Mouse (Mus musculus): ENCODE measurements around the gene Ewsr1. TPM values are rescaled to one million over a fixed set of nuclear protein-coding genes. Genes with fewer than 3 reads are reported as not detected.
"Not testable (repeated sequence)": the region's sequence is repeated elsewhere in the genome, so short reads cannot be mapped to it uniquely, and the experiment has no call there.

The Ewsr1 gene
- polyA plus RNA-seq, 1 experiment from 2014 or later = 419 TPM

- no peak overlapping the region for H3K27ac ChIP-seq (ENCODE audit: low read depth, low read length)
- peaks cover 22% of the 10 kb centered on the region for H3K4me1 ChIP-seq (ENCODE audit: control insufficient read depth, insufficient read depth, low read length)
- DNase-seq (ENCODE audit: low spot score, missing footprints) = no peak
- no peaks in the 10 kb centered on the region; the same call in 1 of the 2 replicates for H3K36me3 ChIP-seq (ENCODE audit: control insufficient read depth, insufficient read depth, low read length)
- H3K9me3 ChIP-seq (ENCODE audit: control insufficient read depth, low read length) = no peaks in the 10 kb centered on the region
- ATAC-seq (ENCODE audit: low FRiP score) = no peak
- 48% methylated on average over 5 of the region's 5 CpGs for WGBS
- H3K4me2 ChIP-seq = peak overlapping the region; percentile 86
- no peak overlapping the region for H3K4me3 ChIP-seq (ENCODE audit: low read depth, low read length)
- no peak overlapping the region for H3K9ac ChIP-seq (ENCODE audit: low read length)
- no peaks in the 10 kb centered on the region for H3K27me3 ChIP-seq (ENCODE audit: control insufficient read depth, insufficient read depth, low read length)
Measured at GRCm38 (mm10) chr11:5100801-5101200, 1.7 kb upstream of the Ewsr1 start.

- DNase-seq (ENCODE audit: low spot score, missing footprints) = no peak
- Histone ChIP-seq H3K27me3 (ENCODE audit: control insufficient read depth, insufficient read depth, low read length) (no peaks in the 10 kb centered on the region), H3K4me3 (ENCODE audit: low read depth, low read length) (peak overlapping the region; percentile 95), H3K9me3 (ENCODE audit: control insufficient read depth, low read length) (no peaks in the 10 kb centered on the region), H3K9ac (ENCODE audit: low read length) (peak overlapping the region; percentile 98), H3K4me1 (ENCODE audit: control insufficient read depth, insufficient read depth, low read length) (peaks cover 22% of the 10 kb centered on the region), H3K27ac (ENCODE audit: low read depth, low read length) (peak overlapping the region; percentile 95), H3K4me2 (peak overlapping the region; percentile 86), H3K36me3 (ENCODE audit: control insufficient read depth, insufficient read depth, low read length) (no peaks in the 10 kb centered on the region)
- WGBS = 3% methylated on average over 7 of the region's 7 CpGs
- no peak for ATAC-seq (ENCODE audit: low FRiP score)
Measured at GRCm38 (mm10) chr11:5100283-5100682, 1.2 kb upstream of the Ewsr1 start.

- H3K27ac ChIP-seq (ENCODE audit: low read depth, low read length) = peak overlapping the region; percentile 95
- no peaks in the 10 kb centered on the region for H3K9me3 ChIP-seq (ENCODE audit: control insufficient read depth, low read length)
- no peaks in the 10 kb centered on the region for H3K36me3 ChIP-seq (ENCODE audit: control insufficient read depth, insufficient read depth, low read length)
- H3K4me1 ChIP-seq (ENCODE audit: control insufficient read depth, insufficient read depth, low read length) = peaks cover 22% of the 10 kb centered on the region
- 0% methylated on average over 31 of the region's 31 CpGs for WGBS
- ATAC-seq (ENCODE audit: low FRiP score) = peak; percentile 80
- H3K27me3 ChIP-seq (ENCODE audit: control insufficient read depth, insufficient read depth, low read length) = no peaks in the 10 kb centered on the region
- H3K9ac ChIP-seq (ENCODE audit: low read length) = peak overlapping the region; percentile 98
- DNase-seq (ENCODE audit: low spot score, missing footprints) = peak; percentile 98
- H3K4me3 ChIP-seq (ENCODE audit: low read depth, low read length) = peak overlapping the region; percentile 95
- peak overlapping the region; percentile 86 for H3K4me2 ChIP-seq
Measured at GRCm38 (mm10) chr11:5099576-5100183, 614 bp upstream of the Ewsr1 start.

- under 1% methylated on average over 44 of the region's 44 CpGs for WGBS
- peak overlapping the region; percentile 74 for H3K4me2 ChIP-seq
- H3K27ac ChIP-seq (ENCODE audit: low read depth, low read length) = peak overlapping the region; percentile 95
- H3K9me3 ChIP-seq (ENCODE audit: control insufficient read depth, low read length) = no peaks in the 10 kb centered on the region
- H3K9ac ChIP-seq (ENCODE audit: low read length) = peak overlapping the region; percentile 98
- no peaks in the 10 kb centered on the region for H3K36me3 ChIP-seq (ENCODE audit: control insufficient read depth, insufficient read depth, low read length)
- peak overlapping the region; percentile 95 for H3K4me3 ChIP-seq (ENCODE audit: low read depth, low read length)
- ATAC-seq (ENCODE audit: low FRiP score) (peak; percentile 34), DNase-seq (ENCODE audit: low spot score, missing footprints) (peak; percentile 95)
- H3K4me1 ChIP-seq (ENCODE audit: control insufficient read depth, insufficient read depth, low read length) = peaks cover 22% of the 10 kb centered on the region
- H3K27me3 ChIP-seq (ENCODE audit: control insufficient read depth, insufficient read depth, low read length) = no peaks in the 10 kb centered on the region
Measured at GRCm38 (mm10) chr11:5098035-5098735, 881 bp downstream of the Ewsr1 start.

- WGBS = 82% methylated on average over 8 of the region's 8 CpGs
- peaks cover 7% of the 10 kb centered on the region; the same call in 1 of the 2 replicates for H3K36me3 ChIP-seq (ENCODE audit: control insufficient read depth, insufficient read depth, low read length)
- no peak overlapping the region for H3K9ac ChIP-seq (ENCODE audit: low read length)
- no peaks in the 10 kb centered on the region for H3K9me3 ChIP-seq (ENCODE audit: control insufficient read depth, low read length)
- no peaks in the 10 kb centered on the region for H3K27me3 ChIP-seq (ENCODE audit: control insufficient read depth, insufficient read depth, low read length)
- H3K27ac ChIP-seq (ENCODE audit: low read depth, low read length) = no peak overlapping the region
- H3K4me2 ChIP-seq = peak overlapping the region; percentile 74
- ATAC-seq (ENCODE audit: low FRiP score) = no peak
- peaks cover 22% of the 10 kb centered on the region for H3K4me1 ChIP-seq (ENCODE audit: control insufficient read depth, insufficient read depth, low read length)
- H3K4me3 ChIP-seq (ENCODE audit: low read depth, low read length) = peak overlapping the region; percentile 95
- DNase-seq (ENCODE audit: low spot score, missing footprints) = no peak
Measured at GRCm38 (mm10) chr11:5096480-5097020, 2.5 kb downstream of the Ewsr1 start.

- H3K4me3 ChIP-seq (ENCODE audit: low read depth, low read length) = no peak overlapping the region
- peaks cover 22% of the 10 kb centered on the region for H3K4me1 ChIP-seq (ENCODE audit: control insufficient read depth, insufficient read depth, low read length)
- WGBS = 89% methylated on average over 5 of the region's 5 CpGs
Measured at GRCm38 (mm10) chr11:5095877-5096276, 3.2 kb downstream of the Ewsr1 start.

GRCm38 (mm10) chr11:5091706-5092105 lies 7.4 kb downstream of the Ewsr1 start:
- DNase-seq (ENCODE audit: low spot score, missing footprints) = no peak
- ATAC-seq (ENCODE audit: low FRiP score) = no peak

More at GRCm38 (mm10) chr11:5095877-5096276, 3.2 kb downstream of the Ewsr1 start:
- Histone ChIP-seq H3K27me3 (ENCODE audit: control insufficient read depth, insufficient read depth, low read length) (no peaks in the 10 kb centered on the region), H3K9ac (ENCODE audit: low read length) (no peak overlapping the region), H3K9me3 (ENCODE audit: control insufficient read depth, low read length) (no peaks in the 10 kb centered on the region), H3K4me2 (no peak overlapping the region), H3K27ac (ENCODE audit: low read depth, low read length) (no peak overlapping the region), H3K36me3 (ENCODE audit: control insufficient read depth, insufficient read depth, low read length) (peaks cover 10% of the 10 kb centered on the region; the same call in 1 of the 2 replicates)
- no peak for DNase-seq (ENCODE audit: low spot score, missing footprints)
- ATAC-seq (ENCODE audit: low FRiP score) = no peak

GRCm38 (mm10) chr11:5089147-5089546 lies 9.9 kb downstream of the Ewsr1 start:
- DNase-seq (ENCODE audit: low spot score, missing footprints) = no peak
- H3K36me3 ChIP-seq (ENCODE audit: control insufficient read depth, insufficient read depth, low read length) = peaks cover 38% of the 10 kb centered on the region
- no peaks in the 10 kb centered on the region for H3K9me3 ChIP-seq (ENCODE audit: control insufficient read depth, low read length)
- no peak overlapping the region for H3K9ac ChIP-seq (ENCODE audit: low read length)
- no peak for ATAC-seq (ENCODE audit: low FRiP score)
- H3K4me3 ChIP-seq (ENCODE audit: low read depth, low read length) = no peak overlapping the region
- H3K27me3 ChIP-seq (ENCODE audit: control insufficient read depth, insufficient read depth, low read length) = no peaks in the 10 kb centered on the region
- H3K4me2 ChIP-seq = no peak overlapping the region
- H3K4me1 ChIP-seq (ENCODE audit: control insufficient read depth, insufficient read depth, low read length) = no peaks in the 10 kb centered on the region
- H3K27ac ChIP-seq (ENCODE audit: low read depth, low read length) = no peak overlapping the region
- 96% methylated on average over 1 of the region's 1 CpGs for WGBS

More at GRCm38 (mm10) chr11:5091706-5092105, 7.4 kb downstream of the Ewsr1 start:
- Histone ChIP-seq H3K36me3 (ENCODE audit: control insufficient read depth, insufficient read depth, low read length) (peaks cover 29% of the 10 kb centered on the region), H3K9me3 (ENCODE audit: control insufficient read depth, low read length) (no peaks in the 10 kb centered on the region), H3K4me3 (ENCODE audit: low read depth, low read length) (no peak overlapping the region), H3K27ac (ENCODE audit: low read depth, low read length) (no peak overlapping the region), H3K4me2 (no peak overlapping the region), H3K4me1 (ENCODE audit: control insufficient read depth, insufficient read depth, low read length) (peaks cover 5% of the 10 kb centered on the region; the same call in 1 of the 2 replicates), H3K27me3 (ENCODE audit: control insufficient read depth, insufficient read depth, low read length) (no peaks in the 10 kb centered on the region), H3K9ac (ENCODE audit: low read length) (no peak overlapping the region)
- WGBS = 51% methylated on average over 2 of the region's 2 CpGs

GRCm38 (mm10) chr11:5076843-5077242 lies 22.2 kb downstream of the Ewsr1 start:
- H3K36me3 ChIP-seq (ENCODE audit: control insufficient read depth, insufficient read depth, low read length) = peaks cover 33% of the 10 kb centered on the region

More at GRCm38 (mm10) chr11:5076843-5077242, 22.2 kb downstream of the Ewsr1 start:
- peak; percentile 87 for DNase-seq (ENCODE audit: low spot score, missing footprints)
- not testable (repeated sequence) for H3K27ac ChIP-seq (ENCODE audit: low read depth, low read length); H3K9me3 ChIP-seq (ENCODE audit: control insufficient read depth, low read length); H3K27me3 ChIP-seq (ENCODE audit: control insufficient read depth, insufficient read depth, low read length); H3K4me3 ChIP-seq (ENCODE audit: low read depth, low read length); H3K4me2 ChIP-seq; H3K9ac ChIP-seq (ENCODE audit: low read length); H3K4me1 ChIP-seq (ENCODE audit: control insufficient read depth, insufficient read depth, low read length); ATAC-seq (ENCODE audit: low FRiP score)
- WGBS = 96% methylated on average over 3 of the region's 5 CpGs
